Mouse (Mus musculus): ENCODE measurements around the gene Ppp1r1b. TPM values are rescaled to one million over a fixed set of nuclear protein-coding genes. Genes with fewer than 3 reads are reported as not detected.

The Ppp1r1b gene
- polyA plus RNA-seq, 2 experiments, result 0.04 to 0.17 TPM

GRCm38 (mm10) chr11:98318421-98319116 lies 29.6 kb upstream of the Ppp1r1b start:
- no peak overlapping the region for H3K9ac ChIP-seq (replicated peaks)
- no peaks in the 10 kb centered on the region for H3K9me3 ChIP-seq (ENCODE audit: control insufficient read depth, low read length)
- no peaks in the 10 kb centered on the region for H3K36me3 ChIP-seq (replicated peaks; ENCODE audit: control insufficient read depth, insufficient read depth, low read depth)
- no peak for DNase-seq (ENCODE audit: low read depth in 3 of 3, low spot score in 3 of 3)
- WGBS (ENCODE audit: insufficient replicate concordance), result 3% methylated on average over 14 of the region's 14 CpGs
- H3K4me3 ChIP-seq (ENCODE audit: insufficient read depth in 1 of 2, low read depth in 2 of 2, low read length in 2 of 2), result no peak overlapping the region
- H3K27ac ChIP-seq, result no peak overlapping the region
- ATAC-seq (ENCODE audit: insufficient read depth), result no peak
- H3K27me3 ChIP-seq (ENCODE audit: control insufficient read depth, insufficient read depth, low read length), result peaks cover 86% of the 10 kb centered on the region
- H3K4me1 ChIP-seq (replicated peaks; ENCODE audit: control insufficient read depth in 2 of 2, insufficient read depth in 2 of 2, low read length in 1 of 2), result no peaks in the 10 kb centered on the region
- no peak overlapping the region for H3K4me2 ChIP-seq (ENCODE audit: low read depth)
- no peak for TF ChIP-seq EP300 (IDR thresholded peaks at IDR 0.05; ENCODE audit: low read depth)
- TF ChIP-seq CTCF (IDR thresholded peaks at IDR 0.05; ENCODE audit: low read depth), result no peak

GRCm38 (mm10) chr11:98319120-98319519 lies 29.1 kb upstream of the Ppp1r1b start:
- Histone ChIP-seq H3K9me3 (ENCODE audit: control insufficient read depth, low read length) (no peaks in the 10 kb centered on the region), H3K4me1 (replicated peaks; ENCODE audit: control insufficient read depth in 2 of 2, insufficient read depth in 2 of 2, low read length in 1 of 2) (no peaks in the 10 kb centered on the region), H3K4me3 (ENCODE audit: insufficient read depth in 1 of 2, low read depth in 2 of 2, low read length in 2 of 2) (no peak overlapping the region), H3K27ac (no peak overlapping the region), H3K9ac (replicated peaks) (no peak overlapping the region), H3K36me3 (replicated peaks; ENCODE audit: control insufficient read depth, insufficient read depth, low read depth) (no peaks in the 10 kb centered on the region), H3K4me2 (ENCODE audit: low read depth) (no peak overlapping the region), H3K27me3 (ENCODE audit: control insufficient read depth, insufficient read depth, low read length) (peaks cover 87% of the 10 kb centered on the region)
- no peak for TF ChIP-seq EP300 (IDR thresholded peaks at IDR 0.05; ENCODE audit: low read depth)
- no peak for TF ChIP-seq CTCF (IDR thresholded peaks at IDR 0.05; ENCODE audit: low read depth)
- no peak for DNase-seq (ENCODE audit: low read depth in 3 of 3, low spot score in 3 of 3)
- ATAC-seq (ENCODE audit: insufficient read depth), result no peak
- WGBS (ENCODE audit: insufficient replicate concordance), result 5% methylated on average over 15 of the region's 15 CpGs

- Histone ChIP-seq H3K9ac (replicated peaks) (no peak overlapping the region), H3K9me3 (ENCODE audit: control insufficient read depth, low read length) (no peaks in the 10 kb centered on the region), H3K4me2 (ENCODE audit: low read depth) (no peak overlapping the region), H3K36me3 (replicated peaks; ENCODE audit: control insufficient read depth, insufficient read depth, low read depth) (no peaks in the 10 kb centered on the region), H3K27me3 (ENCODE audit: control insufficient read depth, insufficient read depth, low read length) (peaks cover 91% of the 10 kb centered on the region), H3K27ac (no peak overlapping the region), H3K4me1 (replicated peaks; ENCODE audit: control insufficient read depth in 2 of 2, insufficient read depth in 2 of 2, low read length in 1 of 2) (no peaks in the 10 kb centered on the region), H3K4me3 (ENCODE audit: insufficient read depth in 1 of 2, low read depth in 2 of 2, low read length in 2 of 2) (no peak overlapping the region)
- whole genome bisulfite sequencing (ENCODE audit: insufficient replicate concordance), result 10% methylated on average over 4 of the region's 4 CpGs
- TF ChIP-seq CTCF (IDR thresholded peaks at IDR 0.05; ENCODE audit: low read depth), result no peak
- DNase-seq (ENCODE audit: low read depth in 3 of 3, low spot score in 3 of 3) (no peak), ATAC-seq (ENCODE audit: insufficient read depth) (no peak)
These were observed 28.7 kb upstream of the Ppp1r1b start for GRCm38 (mm10) chr11:98319544-98319943.

GRCm38 (mm10) chr11:98319944-98320343 lies 28.3 kb upstream of the Ppp1r1b start:
- peaks cover 95% of the 10 kb centered on the region for H3K27me3 ChIP-seq (ENCODE audit: control insufficient read depth, insufficient read depth, low read length)
- no peak for ATAC-seq (ENCODE audit: insufficient read depth)

GRCm38 (mm10) chr11:98320381-98320780 lies 27.8 kb upstream of the Ppp1r1b start:
- 15% methylated on average over 12 of the region's 12 CpGs for WGBS (ENCODE audit: insufficient replicate concordance)
- ATAC-seq (ENCODE audit: insufficient read depth) (no peak), DNase-seq (ENCODE audit: low read depth in 3 of 3, low spot score in 3 of 3) (no peak)
- TF ChIP-seq CTCF (IDR thresholded peaks at IDR 0.05; ENCODE audit: low read depth), result no peak
- no peak for TF ChIP-seq EP300 (IDR thresholded peaks at IDR 0.05; ENCODE audit: low read depth)
- Histone ChIP-seq H3K9me3 (ENCODE audit: control insufficient read depth, low read length) (no peaks in the 10 kb centered on the region), H3K4me2 (ENCODE audit: low read depth) (no peak overlapping the region), H3K27me3 (ENCODE audit: control insufficient read depth, insufficient read depth, low read length) (peaks cover 96% of the 10 kb centered on the region), H3K9ac (replicated peaks) (no peak overlapping the region), H3K4me1 (replicated peaks; ENCODE audit: control insufficient read depth in 2 of 2, insufficient read depth in 2 of 2, low read length in 1 of 2) (no peaks in the 10 kb centered on the region), H3K4me3 (ENCODE audit: insufficient read depth in 1 of 2, low read depth in 2 of 2, low read length in 2 of 2) (no peak overlapping the region), H3K36me3 (replicated peaks; ENCODE audit: control insufficient read depth, insufficient read depth, low read depth) (no peaks in the 10 kb centered on the region), H3K27ac (no peak overlapping the region)

More at GRCm38 (mm10) chr11:98319944-98320343, 28.3 kb upstream of the Ppp1r1b start:
- no peaks in the 10 kb centered on the region for H3K36me3 ChIP-seq (replicated peaks; ENCODE audit: control insufficient read depth, insufficient read depth, low read depth)
- TF ChIP-seq EP300 (IDR thresholded peaks at IDR 0.05; ENCODE audit: low read depth) (no peak), CTCF (IDR thresholded peaks at IDR 0.05; ENCODE audit: low read depth) (no peak)
- DNase-seq (ENCODE audit: low read depth in 3 of 3, low spot score in 3 of 3), result no peak
- H3K4me1 ChIP-seq (replicated peaks; ENCODE audit: control insufficient read depth in 2 of 2, insufficient read depth in 2 of 2, low read length in 1 of 2), result no peaks in the 10 kb centered on the region
- H3K4me3 ChIP-seq (ENCODE audit: insufficient read depth in 1 of 2, low read depth in 2 of 2, low read length in 2 of 2), result no peak overlapping the region
- H3K9ac ChIP-seq (replicated peaks), result no peak overlapping the region
- H3K27ac ChIP-seq, result no peak overlapping the region
- H3K4me2 ChIP-seq (ENCODE audit: low read depth), result no peak overlapping the region
- WGBS (ENCODE audit: insufficient replicate concordance), result 2% methylated on average over 2 of the region's 2 CpGs
- H3K9me3 ChIP-seq (ENCODE audit: control insufficient read depth, low read length), result no peaks in the 10 kb centered on the region
